Mouse (Mus musculus) midbrain, embryonic 14.5 days (tissue): ENCODE measurements around the gene Eif4enif1. TPM values are rescaled to one million over a fixed set of nuclear protein-coding genes. Genes with fewer than 3 reads are reported as not detected.

Experiments used
- ATAC-seq: fragments of 200-750 bp; cut with Nextera tagmentation; 2 replicates; pipeline ENCODE4 v1.8.0; 2017; ENCODE audit warnings: moderate number of reproducible peaks, moderate library complexity; ENCODE audit not compliant: low FRiP score, low TSS enrichment
- DNase-seq: peaks from one replicate; pipeline ENCODE4 v3.0.0-alpha.2; 2015
- H3K27ac ChIP-seq: fragments of 300-500 bp; sonication (generic); replicated peaks from 2 replicates; pipeline ENCODE4 v1.5.1; 2014; ENCODE audit warnings: mild to moderate bottlenecking, low read depth, low read length, moderate library complexity
- H3K27me3 ChIP-seq: fragments of 300-500 bp; sonication (generic); 2 replicates; pipeline ENCODE4 v1.6.1; 2014; ENCODE audit warnings: low read length, control low read depth, mixed read lengths; ENCODE audit not compliant: control insufficient read depth, insufficient read depth
- H3K36me3 ChIP-seq: fragments of 300-500 bp; sonication (generic); 2 replicates; pipeline ENCODE4 v1.6.1; 2014; ENCODE audit warnings: low read length, control low read depth; ENCODE audit not compliant: control insufficient read depth, insufficient read depth
- H3K4me1 ChIP-seq: fragments of 300-500 bp; sonication (generic); 2 replicates; pipeline ENCODE4 v1.6.1; 2014; ENCODE audit warnings: mild to moderate bottlenecking, antibody characterized with exemption, low read length, control low read depth; ENCODE audit not compliant: control insufficient read depth, insufficient read depth
- H3K4me2 ChIP-seq: fragments of 300-500 bp; sonication (generic); 2 replicates; pipeline ENCODE4 v1.6.1; 2014; ENCODE audit warnings: mild to moderate bottlenecking, low read length, moderate library complexity
- H3K4me3 ChIP-seq: fragments of 300-500 bp; sonication (generic); replicated peaks from 2 replicates; pipeline ENCODE4 v1.5.1; 2014; ENCODE audit warnings: low read depth, low read length
- H3K9ac ChIP-seq: fragments of 300-500 bp; sonication (generic); replicated peaks from 2 replicates; pipeline ENCODE4 v1.6.1; 2014; ENCODE audit warnings: mild to moderate bottlenecking, low read length, moderate library complexity
- H3K9me3 ChIP-seq: fragments of 300-500 bp; sonication (generic); 2 replicates; pipeline ENCODE4 v1.6.1; 2016; ENCODE audit warnings: low read length, control low read depth, mixed read lengths; ENCODE audit not compliant: control insufficient read depth
- WGBS: fragments of 180-500 bp; shearing (Covaris S2); extraction: QIAGEN DNeasy Blood & Tissue Kit; methylation state at CpG from one replicate; pipeline ENCODE4 v1.1.7; 2014; 5-methylcytosine and 5-hydroxymethylcytosine counted together
- polyA plus RNA-seq: library from polyadenylated mRNA; unstranded; fragments of >200 nt; fragmentation: Nextera tagmentation; extraction: Ambion mirVana; gene quantifications from 2 replicates; pipeline ENCODE4 v1.2.1, GENCODE M21; 2014

The Eif4enif1 gene
- polyA plus RNA-seq, 1 experiment from 2014 or later, result 55.3 TPM

DNA sequence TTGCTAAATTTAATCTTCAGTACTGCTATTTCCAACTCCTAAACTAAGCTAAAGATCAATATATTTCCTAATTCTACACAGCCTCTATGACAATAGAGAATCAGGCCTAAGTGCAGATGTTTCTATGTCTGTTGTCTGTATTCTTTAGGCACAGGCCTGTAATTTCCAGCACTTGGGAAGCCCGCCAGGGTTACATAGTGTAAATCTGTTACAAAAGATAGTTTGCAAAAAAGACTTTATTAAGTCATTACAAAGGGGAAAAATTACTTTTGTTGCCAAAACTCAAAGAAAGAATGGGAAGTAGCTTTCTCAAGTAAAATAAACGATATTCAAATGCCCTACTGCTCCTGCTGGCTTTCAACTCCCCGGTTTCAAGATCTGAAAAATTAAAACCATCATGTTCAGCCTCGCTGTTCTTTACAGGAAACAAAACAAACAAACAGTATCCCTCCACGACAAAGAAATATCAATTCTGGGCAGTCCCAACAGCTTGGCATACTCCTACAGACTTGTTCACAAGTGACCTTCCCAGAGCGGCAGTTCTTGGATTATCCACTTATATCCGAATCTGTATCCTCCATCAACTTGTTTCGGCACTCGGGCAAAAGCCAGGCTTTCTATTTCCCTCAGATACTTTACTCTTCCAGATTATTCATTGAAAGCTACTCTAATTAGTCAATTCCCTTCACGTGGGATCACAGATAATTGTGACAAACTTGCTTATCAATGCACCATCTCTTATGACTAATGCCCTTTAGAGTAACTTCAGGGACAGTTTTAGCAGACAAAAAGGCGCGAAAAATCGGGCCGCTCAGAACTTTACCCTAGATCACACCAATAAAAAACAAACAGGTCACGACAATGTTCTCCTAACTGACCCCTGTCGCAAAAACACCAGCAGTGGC, 614 bp upstream of the Eif4enif1 start:
- Histone ChIP-seq H3K4me1 (no peaks in the 10 kb centered on the region), H3K9ac (no peak overlapping the region; the same call in 1 of the 2 replicates), H3K9me3 (no peaks in the 10 kb centered on the region), H3K27me3 (no peaks in the 10 kb centered on the region), H3K36me3 (peaks cover 15% of the 10 kb centered on the region), H3K4me3 (peak overlapping the region; percentile 36), H3K27ac (no peak overlapping the region), H3K4me2 (peak overlapping the region; percentile 30)
- 6% methylated on average over 16 of the region's 16 CpGs for WGBS
- DNase-seq (peak; percentile 6), ATAC-seq (no peak)

DNA sequence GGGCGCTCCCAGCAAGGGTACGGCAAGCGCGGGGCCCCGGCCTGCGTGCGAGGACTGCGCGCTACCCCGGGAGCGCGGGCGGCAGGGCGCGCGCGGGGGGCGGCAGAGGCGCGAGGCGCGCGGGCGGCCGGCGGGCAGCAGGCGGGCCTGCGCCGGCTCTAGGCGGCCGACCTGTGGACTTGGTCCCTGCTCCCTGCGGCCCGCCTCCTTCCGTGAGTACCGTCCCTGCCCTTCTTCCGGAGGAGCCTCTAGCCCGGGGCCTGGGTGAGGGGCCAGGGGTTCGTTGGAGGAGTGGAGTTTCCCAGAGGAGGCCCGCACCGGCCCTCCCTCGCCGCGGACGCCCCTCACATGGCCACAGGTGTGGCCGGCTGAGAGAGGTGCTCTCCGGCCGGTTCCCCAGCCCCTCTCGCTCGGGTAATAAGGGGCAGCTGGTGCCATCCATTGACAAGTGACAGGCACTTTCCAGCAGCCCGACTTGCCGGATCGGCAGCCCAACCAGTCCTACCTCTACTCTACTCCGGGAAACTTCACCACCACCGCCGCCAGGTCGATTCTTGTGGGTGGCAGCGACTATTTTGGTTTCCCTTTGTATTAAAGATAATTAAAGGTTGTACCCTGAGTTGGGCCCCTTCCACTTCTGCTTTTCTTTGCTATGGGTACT, 719 bp downstream of the Eif4enif1 start:
- H3K27ac ChIP-seq, result peak overlapping the region; percentile 65
- ATAC-seq (0 out of 2 replicates have a peak, but pooled peaks have one; percentile 1), DNase-seq (no peak)
- no peaks in the 10 kb centered on the region for H3K4me1 ChIP-seq
- H3K9me3 ChIP-seq, result no peaks in the 10 kb centered on the region
- peak overlapping the region; percentile 42 for H3K4me2 ChIP-seq
- WGBS, result under 1% methylated on average over 50 of the region's 57 CpGs
- peak overlapping the region; percentile 30; the same call in 1 of the 2 replicates for H3K9ac ChIP-seq
- H3K4me3 ChIP-seq, result peak overlapping the region; percentile 36
- no peaks in the 10 kb centered on the region for H3K27me3 ChIP-seq
- H3K36me3 ChIP-seq, result peaks cover 26% of the 10 kb centered on the region

DNA sequence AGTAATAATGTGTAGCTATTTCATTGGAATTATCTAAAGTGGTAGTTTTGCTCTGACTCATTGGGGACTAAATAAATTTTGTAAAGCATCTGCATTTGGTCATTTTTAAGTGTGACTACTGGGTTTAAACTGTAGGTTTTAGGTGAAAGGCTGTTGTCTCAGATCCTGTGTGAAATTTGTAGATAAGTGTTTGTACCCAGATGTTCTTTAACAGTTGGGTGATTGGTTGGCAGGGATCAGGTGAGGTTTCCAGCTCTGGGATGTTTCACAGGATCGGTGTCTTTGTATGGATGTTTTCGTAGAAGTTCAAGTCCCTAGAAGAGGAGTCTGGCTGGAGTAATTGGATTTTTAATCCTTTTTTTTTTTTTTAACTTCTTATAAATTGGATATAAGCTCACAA, 1.6 kb downstream of the Eif4enif1 start:
- ATAC-seq (no peak), DNase-seq (no peak)
- peaks cover 34% of the 10 kb centered on the region for H3K36me3 ChIP-seq
- no peaks in the 10 kb centered on the region for H3K27me3 ChIP-seq
- no peak overlapping the region for H3K4me3 ChIP-seq
- no peak overlapping the region for H3K27ac ChIP-seq
- H3K9ac ChIP-seq, result no peak overlapping the region
- 89% methylated on average over 2 of the region's 2 CpGs for WGBS
- H3K4me2 ChIP-seq, result peak overlapping the region; percentile 42
- no peaks in the 10 kb centered on the region for H3K9me3 ChIP-seq
- no peaks in the 10 kb centered on the region for H3K4me1 ChIP-seq

DNA sequence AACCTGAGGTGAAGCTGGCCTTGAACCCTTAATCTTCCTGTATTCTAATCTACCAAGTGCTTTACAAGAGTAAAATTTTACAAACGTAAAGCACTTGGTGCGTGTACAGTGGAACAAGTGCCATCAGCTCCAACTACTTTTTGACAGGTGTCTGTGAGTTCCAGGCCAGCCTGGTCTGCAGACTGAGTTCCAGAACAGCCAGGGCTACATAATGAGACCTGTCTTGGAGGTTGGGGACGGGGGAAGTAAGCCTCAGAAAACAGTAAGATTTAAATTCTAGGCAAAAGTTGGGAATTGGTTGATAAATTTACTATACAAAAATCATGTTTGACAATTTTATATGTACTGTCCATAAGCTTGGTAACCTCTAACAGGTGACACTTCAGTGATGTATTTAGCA, 3.0 kb downstream of the Eif4enif1 start:
- no peak overlapping the region for H3K4me2 ChIP-seq
- H3K27ac ChIP-seq, result no peak overlapping the region
- ATAC-seq (no peak), DNase-seq (no peak)
- 97% methylated on average over 3 of the region's 3 CpGs for WGBS
- H3K9me3 ChIP-seq, result no peaks in the 10 kb centered on the region
- H3K4me3 ChIP-seq, result no peak overlapping the region
- H3K4me1 ChIP-seq, result no peaks in the 10 kb centered on the region
- no peak overlapping the region for H3K9ac ChIP-seq
- no peaks in the 10 kb centered on the region for H3K27me3 ChIP-seq
- H3K36me3 ChIP-seq, result peaks cover 46% of the 10 kb centered on the region

DNA sequence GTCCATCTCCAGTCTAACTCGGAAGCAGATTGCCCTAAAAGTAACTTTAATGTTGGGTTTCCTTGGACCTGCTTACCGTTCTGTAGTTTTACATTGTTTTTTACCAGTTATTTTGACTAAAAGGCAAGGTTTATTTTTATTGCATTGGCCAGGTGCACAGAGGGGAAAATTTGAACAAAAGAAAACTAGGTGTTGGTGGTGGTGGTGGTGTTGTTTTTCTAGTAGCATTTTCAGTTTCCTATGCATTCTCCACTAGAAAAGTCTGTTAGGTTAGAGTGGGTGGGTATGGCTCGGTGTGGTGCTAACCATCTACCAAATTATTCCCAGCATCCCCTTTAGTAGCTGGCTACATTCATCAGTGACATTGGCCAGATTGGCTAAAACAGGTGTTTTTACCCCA, 4.6 kb downstream of the Eif4enif1 start:
- no peaks in the 10 kb centered on the region for H3K27me3 ChIP-seq
- peaks cover 49% of the 10 kb centered on the region for H3K36me3 ChIP-seq

DNA sequence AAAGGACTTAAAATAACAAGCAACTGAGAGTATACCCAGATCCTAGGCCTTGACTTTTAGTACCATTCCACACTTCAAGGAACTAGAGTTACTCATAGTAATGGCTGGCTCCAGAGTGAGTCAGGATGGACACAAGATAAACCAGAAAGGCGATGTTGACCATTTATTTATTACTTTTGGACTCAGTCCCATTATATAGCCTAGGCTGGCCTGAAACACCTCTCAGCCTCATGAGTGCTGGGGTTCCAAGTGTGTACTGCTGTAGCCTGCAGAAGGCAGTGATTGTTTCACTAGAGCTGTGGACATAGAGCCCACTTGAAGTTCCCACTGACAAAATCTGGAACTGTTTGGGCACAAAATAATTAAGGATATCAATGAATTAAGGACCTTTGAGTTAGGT, 10.3 kb downstream of the Eif4enif1 start:
- Histone ChIP-seq H3K9me3 (no peaks in the 10 kb centered on the region), H3K9ac (no peak overlapping the region), H3K36me3 (peaks cover 72% of the 10 kb centered on the region), H3K27me3 (no peaks in the 10 kb centered on the region), H3K4me2 (no peak overlapping the region), H3K4me1 (no peaks in the 10 kb centered on the region), H3K4me3 (no peak overlapping the region), H3K27ac (no peak overlapping the region)
- no peak for DNase-seq
- no peak for ATAC-seq
- WGBS, result 91% methylated on average over 1 of the region's 1 CpGs

More for the DNA sequence above, 4.6 kb downstream of the Eif4enif1 start:
- Histone ChIP-seq H3K9ac (no peak overlapping the region), H3K4me3 (no peak overlapping the region), H3K27ac (no peak overlapping the region), H3K9me3 (no peaks in the 10 kb centered on the region), H3K4me1 (no peaks in the 10 kb centered on the region), H3K4me2 (no peak overlapping the region)
- ATAC-seq (no peak), DNase-seq (no peak)
- WGBS, result 98% methylated on average over 3 of the region's 3 CpGs

DNA sequence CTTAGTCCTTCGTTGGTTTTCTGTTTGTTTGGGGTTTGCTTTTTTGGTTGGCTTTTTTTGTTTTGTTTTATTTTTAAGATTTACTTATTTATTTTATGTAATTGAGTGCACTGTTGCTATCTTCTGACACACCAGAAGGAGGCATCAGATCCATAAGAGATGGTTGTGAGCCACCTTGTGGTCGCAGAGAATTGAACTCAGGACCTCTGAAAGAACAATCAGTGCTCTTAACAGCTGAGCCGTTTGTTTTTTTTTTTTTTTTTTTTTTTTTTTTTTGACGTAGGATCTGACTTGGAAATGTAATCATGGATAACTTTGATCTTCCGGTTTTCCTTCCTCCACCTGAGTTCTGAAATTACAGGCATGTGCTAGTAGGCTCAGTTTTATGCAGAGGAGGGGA, 20.9 kb downstream of the Eif4enif1 start:
- DNase-seq, result no peak
- H3K4me2 ChIP-seq, result no peak overlapping the region
- no peak overlapping the region for H3K4me3 ChIP-seq
- no peak overlapping the region for H3K27ac ChIP-seq
- WGBS, result 82% methylated on average over 5 of the region's 5 CpGs
- peaks cover 80% of the 10 kb centered on the region for H3K36me3 ChIP-seq
- H3K9me3 ChIP-seq, result no peaks in the 10 kb centered on the region
- no peak for ATAC-seq
- no peaks in the 10 kb centered on the region for H3K4me1 ChIP-seq
- H3K27me3 ChIP-seq, result no peaks in the 10 kb centered on the region
- no peak overlapping the region for H3K9ac ChIP-seq

DNA sequence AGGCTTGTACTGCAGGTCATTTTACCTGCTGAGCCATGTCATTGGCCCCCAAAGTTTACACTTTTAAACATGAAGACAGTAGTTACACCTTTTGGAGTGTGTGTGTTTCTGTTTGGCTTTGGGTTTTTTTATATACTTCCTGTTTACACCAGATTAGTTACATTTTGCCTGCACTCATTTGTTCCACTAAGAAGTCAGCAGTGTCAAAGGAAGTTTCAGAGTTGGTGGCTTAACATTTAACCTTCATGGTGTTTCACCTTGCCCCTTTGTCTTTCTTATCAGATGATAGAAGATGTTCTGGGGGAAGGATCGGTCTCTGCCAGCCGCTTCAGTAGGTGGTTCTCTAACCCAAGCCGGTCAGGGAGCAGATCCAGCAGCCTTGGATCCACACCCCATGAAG, 24.9 kb downstream of the Eif4enif1 start:
- no peaks in the 10 kb centered on the region for H3K27me3 ChIP-seq
- no peak overlapping the region for H3K4me2 ChIP-seq
- H3K4me3 ChIP-seq, result no peak overlapping the region
- no peaks in the 10 kb centered on the region for H3K4me1 ChIP-seq
- 97% methylated on average over 3 of the region's 3 CpGs for WGBS
- H3K27ac ChIP-seq, result no peak overlapping the region
- DNase-seq (no peak), ATAC-seq (no peak)
- no peak overlapping the region for H3K9ac ChIP-seq
- H3K9me3 ChIP-seq, result no peaks in the 10 kb centered on the region
- peaks cover 87% of the 10 kb centered on the region for H3K36me3 ChIP-seq
